Mouse (Mus musculus): ENCODE measurements around the gene Rbm8a.

- no peak for TF ChIP-seq CTCF (IDR thresholded peaks at IDR 0.05; ENCODE audit: low read depth, low read length)
- no peak for TF ChIP-seq GATA1 (IDR thresholded peaks at IDR 0.05; ENCODE audit: borderline replicate concordance, low read length)
- no peak for TF ChIP-seq POLR2AphosphoS5 (IDR thresholded peaks at IDR 0.05; ENCODE audit: insufficient replicate concordance, low read depth, low read length)
- TF ChIP-seq TAL1 (conservative IDR thresholded peaks at IDR 0.05; ENCODE audit: low read depth, low read length), result no peak
- no peak for TF ChIP-seq GATA2 (IDR thresholded peaks at IDR 0.05; ENCODE audit: borderline replicate concordance, low read depth, low read length)
Measured at GRCm38 (mm10) chr3:96671519-96671918, 41.8 kb downstream of the Rbm8a start.

Data from G1E (cell line).